Mouse (Mus musculus) liver, embryonic 12.5 days (tissue): ENCODE measurements around the gene Sptlc2. TPM values are rescaled to one million over a fixed set of nuclear protein-coding genes. Genes with fewer than 3 reads are reported as not detected.

Experiments
- ATAC-seq: fragments of 200-750 bp; cut with Nextera tagmentation; 2 replicates; pipeline ENCODE4 v1.8.0; 2017; ENCODE audit warnings: moderate number of reproducible peaks, mild to moderate bottlenecking, moderate library complexity
- H3K27ac ChIP-seq: fragments of 300-500 bp; sonication (generic); 2 replicates; pipeline ENCODE4 v1.5.1; 2016; ENCODE audit warnings: mild to moderate bottlenecking
- H3K27me3 ChIP-seq: fragments of 300-500 bp; sonication (generic); replicated peaks from 2 replicates; pipeline ENCODE4 v1.6.1; 2016; ENCODE audit warnings: mild to moderate bottlenecking, moderate library complexity
- H3K36me3 ChIP-seq: fragments of 300-500 bp; sonication (generic); 2 replicates; pipeline ENCODE4 v1.6.1; 2016; ENCODE audit warnings: mild to moderate bottlenecking, moderate library complexity
- H3K4me1 ChIP-seq: fragments of 300-500 bp; sonication (generic); 2 replicates; pipeline ENCODE4 v1.6.1; 2016
- H3K4me2 ChIP-seq: fragments of 300-500 bp; sonication (generic); 2 replicates; pipeline ENCODE4 v1.6.1; 2016; ENCODE audit warnings: mild to moderate bottlenecking, moderate library complexity
- H3K4me3 ChIP-seq: fragments of 300-500 bp; sonication (generic); 2 replicates; pipeline ENCODE4 v1.5.1; 2016; ENCODE audit warnings: mild to moderate bottlenecking, moderate library complexity
- H3K9ac ChIP-seq: fragments of 300-500 bp; sonication (generic); 2 replicates; pipeline ENCODE4 v1.6.1; 2016; ENCODE audit warnings: mild to moderate bottlenecking, moderate library complexity
- H3K9me3 ChIP-seq: fragments of 300-500 bp; sonication (generic); replicated peaks from 2 replicates; pipeline ENCODE4 v1.6.1; 2016; ENCODE audit warnings: mild to moderate bottlenecking, moderate library complexity
- WGBS: fragments of 180-500 bp; shearing (Covaris S2); methylation state at CpG from one replicate; pipeline ENCODE4 v1.1.7; 2016; ENCODE audit not compliant: insufficient replicate concordance; 5-methylcytosine and 5-hydroxymethylcytosine counted together
- polyA plus RNA-seq: library from polyadenylated mRNA; unstranded; fragments of >200 nt; fragmentation: Nextera tagmentation; extraction: Ambion mirVana; gene quantifications from 2 replicates; pipeline ENCODE4 v1.2.1, GENCODE M21; 2016

The Sptlc2 gene
- polyA plus RNA-seq, 1 experiment from 2014 or later, result 34.2 TPM

- WGBS, result 8% methylated on average over 4 of the region's 4 CpGs
- no peak overlapping the region for H3K27ac ChIP-seq
- no peaks in the 10 kb centered on the region for H3K9me3 ChIP-seq
- peaks cover 5% of the 10 kb centered on the region for H3K27me3 ChIP-seq
- no peak overlapping the region for H3K9ac ChIP-seq
- no peak overlapping the region for H3K4me2 ChIP-seq
- ATAC-seq, result peak; percentile 46; the same call in 1 of the 2 replicates
- peaks cover 22% of the 10 kb centered on the region for H3K4me1 ChIP-seq
- H3K36me3 ChIP-seq, result no peaks in the 10 kb centered on the region
- H3K4me3 ChIP-seq, result no peak overlapping the region
These were observed 25.1 kb upstream of the Sptlc2 start for GRCm38 (mm10) chr12:87413179-87413790.

DNA sequence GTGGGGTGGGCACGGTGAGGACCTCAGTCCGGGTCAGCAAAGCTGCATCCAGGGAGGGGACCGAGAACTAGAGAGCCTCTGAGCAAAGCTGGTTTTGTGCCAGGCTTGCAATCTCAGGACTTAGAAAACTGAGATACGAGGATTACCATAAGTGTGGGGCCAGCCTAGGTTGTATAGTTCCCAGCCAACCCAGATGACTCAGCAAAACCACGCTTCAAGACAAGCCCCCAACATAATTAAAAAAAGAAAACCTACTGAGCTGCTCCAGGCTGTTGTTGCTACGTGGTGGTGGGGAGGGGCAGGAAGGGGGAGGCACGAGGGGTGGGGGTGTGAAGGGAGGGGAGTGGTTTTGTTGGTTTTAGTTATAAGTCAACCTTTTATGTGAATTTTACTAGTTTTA is 22.8 kb upstream of the Sptlc2 start:
- Histone ChIP-seq H3K27ac (no peak overlapping the region), H3K4me3 (no peak overlapping the region), H3K4me1 (peaks cover 31% of the 10 kb centered on the region), H3K36me3 (no peaks in the 10 kb centered on the region), H3K9ac (no peak overlapping the region), H3K27me3 (no peaks in the 10 kb centered on the region; the same call in 1 of the 2 replicates), H3K9me3 (no peaks in the 10 kb centered on the region), H3K4me2 (no peak overlapping the region)
- no peak for ATAC-seq
- 18% methylated on average over 7 of the region's 7 CpGs for WGBS

GRCm38 (mm10) chr12:87409123-87409522 is 21.0 kb upstream of the Sptlc2 start:
- Histone ChIP-seq H3K36me3 (no peaks in the 10 kb centered on the region), H3K9ac (no peak overlapping the region), H3K27me3 (no peaks in the 10 kb centered on the region; the same call in 1 of the 2 replicates), H3K4me1 (peaks cover 31% of the 10 kb centered on the region), H3K4me3 (no peak overlapping the region), H3K4me2 (no peak overlapping the region), H3K27ac (no peak overlapping the region), H3K9me3 (no peaks in the 10 kb centered on the region)
- 56% methylated on average over 4 of the region's 4 CpGs for WGBS
- no peak for ATAC-seq

DNA sequence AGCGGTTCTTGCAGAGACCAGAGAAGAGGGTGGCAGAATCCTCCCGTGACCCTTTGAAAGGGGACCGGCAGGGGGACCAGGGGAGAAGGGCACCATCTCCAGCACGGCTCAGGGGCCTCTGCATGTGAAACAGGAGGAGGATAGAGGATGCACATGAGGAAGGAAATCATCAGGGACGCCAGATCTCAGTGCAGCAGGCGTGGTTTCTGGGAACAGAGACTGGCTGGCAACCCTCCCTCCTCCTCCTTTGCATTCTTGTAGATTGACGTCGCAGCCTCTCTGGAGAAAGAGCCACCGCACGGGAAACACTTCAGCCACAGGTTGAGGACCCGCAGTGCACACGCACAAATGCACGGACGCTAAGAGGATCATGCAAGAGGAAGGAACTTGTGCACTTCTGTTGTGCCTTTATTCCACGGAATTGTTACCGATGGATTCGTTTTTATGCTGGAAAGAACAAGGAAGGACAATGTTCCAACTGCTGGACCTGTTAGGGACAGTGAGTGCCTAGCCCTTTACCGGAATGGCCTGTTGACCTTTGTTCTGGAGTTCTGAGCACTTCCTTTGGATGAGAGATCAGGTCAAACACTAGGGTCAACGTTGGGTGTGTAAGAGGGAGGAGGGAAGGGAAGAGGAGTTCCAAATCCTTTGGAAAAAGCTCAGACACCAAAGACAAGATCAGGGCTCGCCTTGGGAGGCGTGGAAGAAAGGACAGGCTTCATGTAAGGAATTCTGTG is 19.9 kb upstream of the Sptlc2 start:
- H3K9ac ChIP-seq, result no peak overlapping the region
- peak; percentile 43 for ATAC-seq

GRCm38 (mm10) chr12:87405721-87406120 is 17.6 kb upstream of the Sptlc2 start:
- Histone ChIP-seq H3K4me1 (peaks cover 20% of the 10 kb centered on the region), H3K9me3 (no peaks in the 10 kb centered on the region), H3K4me3 (no peak overlapping the region), H3K4me2 (no peak overlapping the region), H3K9ac (no peak overlapping the region), H3K36me3 (no peaks in the 10 kb centered on the region), H3K27me3 (no peaks in the 10 kb centered on the region; the same call in 1 of the 2 replicates), H3K27ac (no peak overlapping the region)
- 66% methylated on average over 3 of the region's 3 CpGs for WGBS
- no peak for ATAC-seq

More for the DNA sequence above, 19.9 kb upstream of the Sptlc2 start:
- H3K4me1 ChIP-seq, result peaks cover 27% of the 10 kb centered on the region
- no peaks in the 10 kb centered on the region for H3K36me3 ChIP-seq
- 14% methylated on average over 21 of the region's 21 CpGs for WGBS
- no peak overlapping the region for H3K4me3 ChIP-seq
- no peak overlapping the region for H3K27ac ChIP-seq
- peak overlapping the region; percentile 41 for H3K4me2 ChIP-seq
- H3K9me3 ChIP-seq, result no peaks in the 10 kb centered on the region
- H3K27me3 ChIP-seq, result no peaks in the 10 kb centered on the region; the same call in 1 of the 2 replicates

DNA sequence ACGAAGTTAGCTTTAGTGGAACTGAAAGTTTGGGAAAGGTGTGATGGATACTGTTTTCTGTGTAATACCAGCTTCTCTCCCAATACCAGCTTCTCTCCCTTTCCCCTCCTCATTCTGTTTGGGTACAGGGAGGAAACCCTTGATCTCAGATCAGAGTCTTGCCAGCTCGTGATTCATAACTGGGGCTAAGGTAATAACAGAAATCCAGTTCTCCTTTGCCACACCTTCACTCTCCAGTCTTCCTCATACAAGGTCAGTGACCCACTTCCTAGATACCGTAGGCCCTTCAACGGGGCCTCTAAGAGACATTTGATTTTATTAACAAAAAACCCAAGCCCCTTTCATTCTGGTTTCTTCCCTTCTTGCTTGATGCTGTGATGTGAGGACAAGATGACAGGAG is 17.0 kb upstream of the Sptlc2 start:
- Histone ChIP-seq H3K9me3 (no peaks in the 10 kb centered on the region), H3K4me2 (no peak overlapping the region), H3K9ac (no peak overlapping the region), H3K4me3 (no peak overlapping the region), H3K36me3 (no peaks in the 10 kb centered on the region), H3K27ac (no peak overlapping the region), H3K27me3 (no peaks in the 10 kb centered on the region; the same call in 1 of the 2 replicates), H3K4me1 (peaks cover 17% of the 10 kb centered on the region)
- no peak for ATAC-seq
- WGBS, result 66% methylated on average over 4 of the region's 4 CpGs

DNA sequence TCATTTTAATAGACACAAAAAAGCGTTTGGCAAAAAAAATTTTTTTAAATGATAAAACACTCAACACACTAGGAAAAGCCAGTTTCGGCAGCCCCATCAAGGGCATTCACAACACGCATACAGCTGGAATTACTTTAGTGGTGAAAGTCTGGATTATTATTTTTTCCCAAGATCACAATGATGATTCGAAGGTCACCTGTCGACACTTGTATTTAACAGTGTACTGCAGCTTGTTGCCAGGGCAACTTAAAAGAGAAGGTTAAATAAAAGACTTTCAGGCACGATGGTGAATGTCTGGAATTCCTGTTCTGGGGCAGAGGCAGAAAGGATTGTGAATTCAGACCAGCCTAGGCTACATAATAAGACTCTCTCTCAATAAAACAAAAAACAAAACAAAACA is 13.7 kb upstream of the Sptlc2 start:
- Histone ChIP-seq H3K4me3 (no peak overlapping the region), H3K27me3 (no peaks in the 10 kb centered on the region), H3K9ac (no peak overlapping the region), H3K36me3 (no peaks in the 10 kb centered on the region), H3K4me1 (no peaks in the 10 kb centered on the region), H3K4me2 (no peak overlapping the region), H3K9me3 (no peaks in the 10 kb centered on the region), H3K27ac (no peak overlapping the region)
- 60% methylated on average over 6 of the region's 6 CpGs for WGBS
- ATAC-seq, result no peak

DNA sequence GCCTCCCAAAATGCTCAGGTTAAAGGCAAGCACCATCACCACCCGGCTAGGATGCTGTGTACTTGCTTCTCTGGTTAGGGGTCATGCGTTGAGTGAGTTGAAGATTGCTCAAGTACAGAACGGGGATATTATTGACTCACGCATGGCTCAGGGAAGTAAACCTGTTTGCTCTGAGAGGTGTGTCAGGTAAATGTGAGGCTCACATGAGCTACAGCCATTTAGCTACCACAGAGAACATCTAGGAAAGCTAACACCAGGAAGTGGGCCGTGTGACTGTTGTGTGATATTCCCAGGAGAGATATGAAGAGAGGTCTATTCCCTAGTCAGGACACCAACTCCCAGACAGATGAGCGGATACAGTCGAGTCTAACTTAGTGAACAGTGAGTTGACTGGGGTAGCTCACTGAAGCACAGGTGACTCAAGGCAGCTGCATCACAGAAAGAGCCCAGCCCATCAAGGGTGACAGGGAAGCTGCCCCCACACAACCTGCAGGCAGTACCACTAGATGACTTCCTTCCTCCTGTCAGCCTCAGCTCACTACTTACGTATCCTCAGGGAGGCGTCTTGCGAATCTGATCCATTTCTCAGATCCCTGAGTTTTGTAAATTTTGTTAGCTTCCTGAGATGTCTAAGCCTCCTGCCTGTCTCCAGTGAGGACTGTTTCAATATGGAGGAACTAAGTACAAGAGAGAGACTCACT is 11.1 kb upstream of the Sptlc2 start:
- no peaks in the 10 kb centered on the region for H3K27me3 ChIP-seq
- no peak overlapping the region for H3K9ac ChIP-seq
- WGBS, result 63% methylated on average over 10 of the region's 10 CpGs
- H3K27ac ChIP-seq, result no peak overlapping the region
- no peaks in the 10 kb centered on the region for H3K9me3 ChIP-seq
- H3K4me2 ChIP-seq, result no peak overlapping the region
- ATAC-seq, result no peak
- H3K4me1 ChIP-seq, result no peaks in the 10 kb centered on the region
- H3K4me3 ChIP-seq, result no peak overlapping the region
- no peaks in the 10 kb centered on the region for H3K36me3 ChIP-seq

DNA sequence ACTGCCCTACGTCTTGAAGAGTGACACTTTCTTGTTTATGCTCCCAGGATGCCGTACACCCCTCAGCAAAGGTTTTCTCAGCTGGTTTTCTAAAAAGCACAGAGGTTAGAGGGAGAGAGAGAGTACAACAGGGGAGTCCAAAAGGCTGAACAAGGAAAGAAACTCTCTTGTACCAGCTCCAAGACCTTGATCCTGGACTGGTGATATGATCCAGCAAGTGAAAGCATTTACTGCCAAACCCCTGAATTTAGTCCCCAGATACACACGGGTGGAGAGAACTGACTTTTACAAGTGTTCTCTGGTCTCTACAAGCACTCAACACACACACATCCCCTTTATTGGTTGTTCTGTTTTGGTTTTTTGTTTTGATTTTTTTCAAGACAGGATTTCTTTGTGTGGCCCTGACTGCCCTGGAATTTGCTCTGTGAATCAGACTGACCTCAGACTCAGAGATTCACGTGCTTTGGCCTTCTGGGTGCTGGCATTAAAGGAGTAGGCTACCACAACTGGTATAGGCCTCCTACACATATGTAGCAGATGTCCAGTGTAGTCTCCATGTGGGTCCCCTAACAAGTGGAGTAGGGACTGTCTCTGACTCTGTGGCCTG is 9.8 kb upstream of the Sptlc2 start:
- Histone ChIP-seq H3K27me3 (no peaks in the 10 kb centered on the region), H3K9ac (no peak overlapping the region), H3K36me3 (no peaks in the 10 kb centered on the region), H3K4me1 (0 out of 2 replicates have a peak, but pooled peaks cover 6% of the 10 kb centered on the region), H3K4me3 (no peak overlapping the region), H3K27ac (no peak overlapping the region), H3K9me3 (no peaks in the 10 kb centered on the region), H3K4me2 (no peak overlapping the region)
- 72% methylated on average over 4 of the region's 4 CpGs for WGBS
- ATAC-seq, result no peak

DNA sequence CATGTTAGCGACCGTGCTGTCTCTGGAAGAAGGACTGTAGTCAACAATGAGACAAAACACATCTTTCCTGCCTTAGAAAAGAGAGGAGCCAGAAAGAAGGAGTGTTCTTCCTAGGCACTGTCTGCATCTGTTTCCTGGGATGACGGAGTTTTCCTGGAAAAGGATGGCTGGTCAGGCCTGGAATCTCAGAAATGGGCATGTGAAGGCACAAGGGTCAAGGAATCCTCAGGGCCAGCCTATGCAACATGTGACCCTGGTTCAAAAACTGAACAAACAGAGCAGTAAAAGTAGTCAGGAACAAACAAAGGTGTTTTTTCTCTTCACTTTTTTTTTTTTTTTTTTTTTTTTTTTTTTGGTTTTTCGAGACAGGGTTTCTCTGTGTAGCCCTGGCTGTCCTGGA is 9.0 kb upstream of the Sptlc2 start:
- 0 out of 2 replicates have a peak, but pooled peaks cover 6% of the 10 kb centered on the region for H3K4me1 ChIP-seq
- no peaks in the 10 kb centered on the region; the same call in 1 of the 2 replicates for H3K27me3 ChIP-seq
- WGBS, result 61% methylated on average over 3 of the region's 4 CpGs
- no peak overlapping the region for H3K4me3 ChIP-seq
- H3K36me3 ChIP-seq, result no peaks in the 10 kb centered on the region
- H3K9ac ChIP-seq, result no peak overlapping the region
- H3K4me2 ChIP-seq, result no peak overlapping the region
- ATAC-seq, result no peak
- no peaks in the 10 kb centered on the region for H3K9me3 ChIP-seq
- no peak overlapping the region for H3K27ac ChIP-seq

DNA sequence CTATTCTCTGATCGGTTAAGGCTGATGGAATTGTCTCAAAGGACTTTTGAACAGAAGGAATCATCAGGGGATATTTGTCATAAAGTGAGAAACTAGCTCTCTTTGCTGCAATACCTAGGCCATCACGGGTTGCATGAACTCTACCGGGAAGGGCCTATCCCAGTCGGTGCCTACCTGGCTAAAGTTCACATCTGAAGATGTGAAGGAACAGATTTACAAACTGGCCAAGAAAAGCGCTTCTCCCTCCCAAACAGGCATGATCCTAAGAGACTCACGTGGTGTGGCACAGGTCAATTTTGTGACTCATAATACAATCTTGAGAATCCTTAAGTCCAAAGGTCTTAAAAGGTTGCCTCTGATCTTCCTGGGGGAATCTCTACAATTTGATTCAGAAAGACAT is 6.2 kb upstream of the Sptlc2 start:
- H3K27me3 ChIP-seq, result no peaks in the 10 kb centered on the region; the same call in 1 of the 2 replicates
- H3K9ac ChIP-seq, result no peak overlapping the region
- no peak overlapping the region for H3K4me2 ChIP-seq
- 0 out of 2 replicates have a peak, but pooled peaks cover 6% of the 10 kb centered on the region for H3K4me1 ChIP-seq
- ATAC-seq, result no peak
- WGBS, result 76% methylated on average over 6 of the region's 6 CpGs
- no peaks in the 10 kb centered on the region for H3K36me3 ChIP-seq
- H3K4me3 ChIP-seq, result no peak overlapping the region
- no peaks in the 10 kb centered on the region for H3K9me3 ChIP-seq
- H3K27ac ChIP-seq, result no peak overlapping the region
